Mouse (Mus musculus): ENCODE results near the gene Cdk4. TPM values are rescaled to one million over a fixed set of nuclear protein-coding genes. Genes with fewer than 3 reads are reported as not detected.

Cdk4 gene
- polyA plus RNA-seq, 1 experiment from 2014 or later, result 2,945 TPM

DNA sequence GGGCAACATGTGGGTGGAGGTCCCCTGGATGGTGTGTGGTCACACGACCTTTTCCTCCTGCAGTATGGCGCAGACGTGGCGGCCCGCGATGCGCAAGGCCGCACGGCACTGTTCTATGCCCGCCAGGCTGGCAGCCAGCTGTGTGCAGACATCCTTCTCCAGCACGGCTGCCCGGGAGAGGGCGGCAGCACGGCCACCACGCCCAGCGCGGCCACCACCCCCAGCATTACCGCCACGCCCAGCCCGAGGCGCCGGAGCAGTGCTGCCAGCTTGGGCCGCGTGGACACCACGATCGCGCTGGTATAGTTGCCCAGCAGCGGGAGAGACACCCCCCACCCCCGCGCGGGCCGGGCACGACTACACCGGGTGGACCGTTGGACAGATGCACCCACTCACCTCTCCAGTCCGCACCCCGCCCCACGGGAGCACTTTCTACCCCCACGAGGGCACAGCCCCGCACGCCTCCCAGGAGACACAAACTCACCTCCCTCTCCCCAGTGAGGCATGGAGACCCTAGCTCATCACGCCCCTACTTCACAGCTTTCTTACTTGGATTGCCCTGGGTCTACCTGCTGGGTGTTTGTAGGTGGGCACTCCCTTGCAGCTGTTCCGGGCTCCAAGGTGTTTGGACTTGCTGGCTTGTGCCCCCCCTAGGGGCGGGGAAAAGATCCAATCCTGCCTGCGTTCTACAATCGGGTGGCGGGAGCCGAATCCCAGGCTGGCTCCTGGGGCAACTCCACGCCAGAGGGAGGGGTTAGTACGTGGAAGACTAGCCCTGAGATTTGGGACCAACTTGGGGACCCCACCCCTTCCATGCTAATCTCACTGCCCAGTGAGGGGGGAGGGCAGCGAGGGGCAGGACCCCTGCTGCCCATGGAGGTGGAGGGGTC lies 28.4 kb downstream of the Cdk4 start:
- Histone ChIP-seq H3K9me3 (ENCODE audit: control insufficient read depth, low read length) (no peaks in the 10 kb centered on the region), H3K9ac (ENCODE audit: low read length) (no peak overlapping the region), H3K4me3 (ENCODE audit: low read depth, low read length) (peak overlapping the region; percentile 16; the same call in 1 of the 2 replicates), H3K4me2 (ENCODE audit: low read depth, low read length, severe bottlenecking) (peak overlapping the region; percentile 38), H3K36me3 (ENCODE audit: control insufficient read depth, insufficient read depth, low read length) (no peaks in the 10 kb centered on the region; the same call in 1 of the 2 replicates), H3K4me1 (replicated peaks; ENCODE audit: control insufficient read depth, insufficient read depth, low read length) (peaks cover 10% of the 10 kb centered on the region), H3K27me3 (ENCODE audit: control insufficient read depth, insufficient read depth, low read length) (peaks cover 38% of the 10 kb centered on the region), H3K27ac (ENCODE audit: low read depth, low read length) (no peak overlapping the region)
- WGBS, result 6% methylated on average over 51 of the region's 51 CpGs
- DNase-seq (ENCODE audit: low spot score) (peak; percentile 66), ATAC-seq (replicated peaks; ENCODE audit: low FRiP score) (peak; percentile 51; the same call in 1 of the 2 replicates)

DNA sequence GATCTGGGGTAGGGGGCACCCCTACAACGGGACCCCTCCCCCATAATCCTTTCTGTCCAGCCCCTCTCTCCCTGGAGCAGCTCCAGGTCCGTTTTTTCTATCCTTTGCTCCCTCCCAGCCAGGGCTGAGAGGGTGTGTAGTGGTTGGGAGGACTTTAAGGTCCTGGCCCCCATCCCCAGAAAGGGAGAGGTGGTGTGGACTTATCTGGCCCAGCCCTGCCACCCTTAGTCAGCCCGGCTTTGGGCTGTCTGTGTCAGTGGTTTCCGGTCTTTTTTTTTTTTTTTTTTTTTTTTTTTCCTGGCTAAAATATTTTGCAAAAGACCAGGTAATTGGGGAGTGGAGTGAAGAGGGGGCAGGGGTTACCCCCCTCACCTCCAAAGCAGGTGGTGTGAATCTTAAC lies 29.4 kb downstream of the Cdk4 start:
- ATAC-seq (replicated peaks; ENCODE audit: low FRiP score) (no peak), DNase-seq (ENCODE audit: low spot score) (no peak)
- 56% methylated on average over 4 of the region's 4 CpGs for WGBS
- no peak overlapping the region for H3K4me3 ChIP-seq (ENCODE audit: low read depth, low read length)
- no peaks in the 10 kb centered on the region for H3K9me3 ChIP-seq (ENCODE audit: control insufficient read depth, low read length)
- H3K27me3 ChIP-seq (ENCODE audit: control insufficient read depth, insufficient read depth, low read length), result peaks cover 38% of the 10 kb centered on the region
- peaks cover 10% of the 10 kb centered on the region for H3K4me1 ChIP-seq (replicated peaks; ENCODE audit: control insufficient read depth, insufficient read depth, low read length)
- no peak overlapping the region for H3K4me2 ChIP-seq (ENCODE audit: low read depth, low read length, severe bottlenecking)
- no peak overlapping the region for H3K9ac ChIP-seq (ENCODE audit: low read length)
- no peak overlapping the region for H3K27ac ChIP-seq (ENCODE audit: low read depth, low read length)
- H3K36me3 ChIP-seq (ENCODE audit: control insufficient read depth, insufficient read depth, low read length), result no peaks in the 10 kb centered on the region; the same call in 1 of the 2 replicates

GRCm38 (mm10) chr10:127094382-127094802 lies 31.1 kb downstream of the Cdk4 start:
- Histone ChIP-seq H3K9me3 (ENCODE audit: control insufficient read depth, low read length) (no peaks in the 10 kb centered on the region), H3K4me2 (ENCODE audit: low read depth, low read length, severe bottlenecking) (no peak overlapping the region), H3K36me3 (ENCODE audit: control insufficient read depth, insufficient read depth, low read length) (no peaks in the 10 kb centered on the region; the same call in 1 of the 2 replicates), H3K4me1 (replicated peaks; ENCODE audit: control insufficient read depth, insufficient read depth, low read length) (peaks cover 10% of the 10 kb centered on the region), H3K27ac (ENCODE audit: low read depth, low read length) (no peak overlapping the region), H3K27me3 (ENCODE audit: control insufficient read depth, insufficient read depth, low read length) (peaks cover 34% of the 10 kb centered on the region), H3K4me3 (ENCODE audit: low read depth, low read length) (no peak overlapping the region), H3K9ac (ENCODE audit: low read length) (no peak overlapping the region)
- no peak for ATAC-seq (replicated peaks; ENCODE audit: low FRiP score)
- no peak for DNase-seq (ENCODE audit: low spot score)
- 70% methylated on average over 7 of the region's 7 CpGs for WGBS

DNA sequence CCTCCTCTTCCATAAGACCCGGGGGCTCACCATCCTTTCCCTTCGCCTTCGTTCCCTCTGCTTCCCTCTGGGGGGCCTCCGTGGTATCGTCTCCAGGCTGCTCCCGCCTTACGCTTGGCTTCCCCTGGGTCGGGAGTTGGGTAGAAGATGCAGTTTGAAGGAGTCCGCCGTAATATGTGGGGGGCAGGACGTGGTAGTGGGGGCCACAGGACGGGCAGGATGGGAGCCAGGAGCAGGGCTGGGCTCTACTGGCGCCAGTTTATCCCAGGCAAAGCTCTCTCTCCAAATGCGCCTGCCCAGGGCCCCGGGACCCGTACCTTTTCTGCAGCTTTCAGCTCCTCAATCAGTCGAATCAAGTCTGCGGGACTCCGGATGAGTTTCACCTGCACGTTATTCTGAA lies 35.2 kb downstream of the Cdk4 start:
- DNase-seq (ENCODE audit: low spot score), result no peak
- Histone ChIP-seq H3K36me3 (ENCODE audit: control insufficient read depth, insufficient read depth, low read length) (no peaks in the 10 kb centered on the region; the same call in 1 of the 2 replicates), H3K27me3 (ENCODE audit: control insufficient read depth, insufficient read depth, low read length) (no peaks in the 10 kb centered on the region), H3K4me2 (ENCODE audit: low read depth, low read length, severe bottlenecking) (no peak overlapping the region), H3K4me3 (ENCODE audit: low read depth, low read length) (no peak overlapping the region), H3K27ac (ENCODE audit: low read depth, low read length) (no peak overlapping the region), H3K4me1 (replicated peaks; ENCODE audit: control insufficient read depth, insufficient read depth, low read length) (no peaks in the 10 kb centered on the region), H3K9ac (ENCODE audit: low read length) (no peak overlapping the region), H3K9me3 (ENCODE audit: control insufficient read depth, low read length) (no peaks in the 10 kb centered on the region)
- ATAC-seq (replicated peaks; ENCODE audit: low FRiP score), result no peak
- WGBS, result 79% methylated on average over 20 of the region's 20 CpGs

GRCm38 (mm10) chr10:127099191-127099590 lies 35.9 kb downstream of the Cdk4 start:
- Histone ChIP-seq H3K27ac (ENCODE audit: low read depth, low read length) (no peak overlapping the region), H3K4me3 (ENCODE audit: low read depth, low read length) (no peak overlapping the region), H3K4me2 (ENCODE audit: low read depth, low read length, severe bottlenecking) (no peak overlapping the region), H3K36me3 (ENCODE audit: control insufficient read depth, insufficient read depth, low read length) (no peaks in the 10 kb centered on the region; the same call in 1 of the 2 replicates), H3K27me3 (ENCODE audit: control insufficient read depth, insufficient read depth, low read length) (no peaks in the 10 kb centered on the region), H3K9ac (ENCODE audit: low read length) (no peak overlapping the region), H3K9me3 (ENCODE audit: control insufficient read depth, low read length) (no peaks in the 10 kb centered on the region), H3K4me1 (replicated peaks; ENCODE audit: control insufficient read depth, insufficient read depth, low read length) (no peaks in the 10 kb centered on the region)
- ATAC-seq (replicated peaks; ENCODE audit: low FRiP score) (no peak), DNase-seq (ENCODE audit: low spot score) (no peak)
- WGBS, result 92% methylated on average over 10 of the region's 10 CpGs

DNA sequence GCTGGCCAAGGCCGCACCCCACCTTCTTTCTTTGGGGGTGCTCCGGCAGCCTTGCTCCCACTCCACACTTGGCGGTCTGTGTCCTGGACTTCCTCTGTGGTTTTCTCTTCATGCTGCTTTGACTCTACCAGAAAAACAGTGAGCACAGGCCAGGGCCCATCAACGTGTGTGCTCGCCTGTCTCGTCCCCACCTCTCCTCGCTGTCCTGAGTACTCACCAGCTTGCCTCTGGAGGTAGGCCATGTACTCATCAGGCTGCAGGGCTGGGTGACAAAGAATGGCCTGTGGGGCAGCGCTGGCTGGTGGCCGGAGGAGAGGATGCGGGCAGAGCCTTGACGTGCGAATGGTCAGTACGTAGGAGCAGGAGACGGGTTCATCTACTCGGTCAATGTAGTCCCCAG lies 36.5 kb downstream of the Cdk4 start:
- H3K4me2 ChIP-seq (ENCODE audit: low read depth, low read length, severe bottlenecking), result no peak overlapping the region
- WGBS, result 93% methylated on average over 15 of the region's 15 CpGs
- no peaks in the 10 kb centered on the region for H3K4me1 ChIP-seq (replicated peaks; ENCODE audit: control insufficient read depth, insufficient read depth, low read length)
- no peaks in the 10 kb centered on the region; the same call in 1 of the 2 replicates for H3K36me3 ChIP-seq (ENCODE audit: control insufficient read depth, insufficient read depth, low read length)
- H3K27ac ChIP-seq (ENCODE audit: low read depth, low read length), result no peak overlapping the region
- H3K4me3 ChIP-seq (ENCODE audit: low read depth, low read length), result no peak overlapping the region
- DNase-seq (ENCODE audit: low spot score) (no peak), ATAC-seq (replicated peaks; ENCODE audit: low FRiP score) (no peak)
- no peak overlapping the region for H3K9ac ChIP-seq (ENCODE audit: low read length)
- H3K27me3 ChIP-seq (ENCODE audit: control insufficient read depth, insufficient read depth, low read length), result no peaks in the 10 kb centered on the region
- H3K9me3 ChIP-seq (ENCODE audit: control insufficient read depth, low read length), result no peaks in the 10 kb centered on the region

DNA sequence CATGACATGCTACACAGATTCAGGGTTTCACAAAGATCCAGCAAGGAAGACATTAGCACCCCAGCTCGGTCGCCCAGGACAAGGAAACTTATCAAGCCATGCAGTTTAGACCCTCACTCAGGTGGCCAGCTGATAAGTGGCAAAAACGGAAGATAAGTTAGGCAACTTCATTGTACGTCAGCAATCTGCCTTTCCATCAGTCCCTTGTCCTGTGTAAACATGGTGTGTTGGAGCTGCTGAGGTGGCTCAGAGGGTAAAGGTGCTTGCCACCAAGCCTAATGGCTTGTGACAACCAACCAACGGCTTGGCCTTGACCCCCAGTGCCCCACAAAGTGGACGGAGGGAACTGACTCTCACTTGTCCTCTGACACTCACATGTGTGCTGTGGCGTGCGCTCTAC lies 37.1 kb downstream of the Cdk4 start:
- no peak overlapping the region for H3K4me3 ChIP-seq (ENCODE audit: low read depth, low read length)
- H3K27ac ChIP-seq (ENCODE audit: low read depth, low read length), result no peak overlapping the region
- no peaks in the 10 kb centered on the region for H3K4me1 ChIP-seq (replicated peaks; ENCODE audit: control insufficient read depth, insufficient read depth, low read length)
- H3K4me2 ChIP-seq (ENCODE audit: low read depth, low read length, severe bottlenecking), result no peak overlapping the region
- no peaks in the 10 kb centered on the region for H3K9me3 ChIP-seq (ENCODE audit: control insufficient read depth, low read length)
- no peak overlapping the region for H3K9ac ChIP-seq (ENCODE audit: low read length)
- 87% methylated on average over 8 of the region's 8 CpGs for WGBS
- H3K36me3 ChIP-seq (ENCODE audit: control insufficient read depth, insufficient read depth, low read length), result no peaks in the 10 kb centered on the region; the same call in 1 of the 2 replicates
- DNase-seq (ENCODE audit: low spot score) (no peak), ATAC-seq (replicated peaks; ENCODE audit: low FRiP score) (no peak)
- no peaks in the 10 kb centered on the region for H3K27me3 ChIP-seq (ENCODE audit: control insufficient read depth, insufficient read depth, low read length)

GRCm38 (mm10) chr10:127101151-127101550 lies 37.8 kb downstream of the Cdk4 start:
- Histone ChIP-seq H3K36me3 (ENCODE audit: control insufficient read depth, insufficient read depth, low read length) (no peaks in the 10 kb centered on the region; the same call in 1 of the 2 replicates), H3K4me1 (replicated peaks; ENCODE audit: control insufficient read depth, insufficient read depth, low read length) (no peaks in the 10 kb centered on the region), H3K4me2 (ENCODE audit: low read depth, low read length, severe bottlenecking) (no peak overlapping the region), H3K4me3 (ENCODE audit: low read depth, low read length) (no peak overlapping the region), H3K27me3 (ENCODE audit: control insufficient read depth, insufficient read depth, low read length) (no peaks in the 10 kb centered on the region), H3K9ac (ENCODE audit: low read length) (no peak overlapping the region), H3K9me3 (ENCODE audit: control insufficient read depth, low read length) (no peaks in the 10 kb centered on the region), H3K27ac (ENCODE audit: low read depth, low read length) (no peak overlapping the region)
- WGBS, result 84% methylated on average over 6 of the region's 6 CpGs
- no peak for DNase-seq (ENCODE audit: low spot score)
- no peak for ATAC-seq (replicated peaks; ENCODE audit: low FRiP score)
